Mouse (Mus musculus): ENCODE data around the gene Inhbe. TPM values are rescaled to one million over a fixed set of nuclear protein-coding genes. Genes with fewer than 3 reads are reported as not detected.
A peak's percentile ranks its signal among the peaks of the same experiment; 100 is the strongest.
"Not testable (repeated sequence)": the region's sequence is repeated elsewhere in the genome, so short reads cannot be mapped to it uniquely, and the experiment has no call there.

Inhbe gene
- polyA plus RNA-seq, 1 experiment: 0.27 TPM

- Histone ChIP-seq H3K4me1 (ENCODE audit: control insufficient read depth, insufficient read depth, low read length) (peaks cover 4% of the 10 kb centered on the region; the same call in 1 of the 2 replicates), H3K27ac (ENCODE audit: control insufficient read depth, insufficient read depth, low read depth, low read length, poor library complexity) (peak overlapping the region; percentile 96; the same call in 1 of the 2 replicates), H3K4me3 (replicated peaks; ENCODE audit: control insufficient read depth, low read depth, low read length) (peak overlapping the region; percentile 79)
- peak; percentile 65 for TF ChIP-seq CTCF (IDR thresholded peaks at IDR 0.05; ENCODE audit: control insufficient read depth, insufficient read depth, low read length)
- TF ChIP-seq POLR2A (IDR thresholded peaks at IDR 0.05; ENCODE audit: borderline replicate concordance, control insufficient read depth, low read depth, low read length): no peak
- 1% methylated on average over 7 of the region's 7 CpGs for WGBS
Observed at GRCm38 (mm10) chr10:127324495-127324894, 29.7 kb downstream of the Inhbe start.

GRCm38 (mm10) chr10:127323131-127323855, 30.9 kb downstream of the Inhbe start:
- peak overlapping the region; percentile 96 for H3K27ac ChIP-seq (ENCODE audit: control insufficient read depth, insufficient read depth, low read depth, low read length, poor library complexity)
- H3K4me3 ChIP-seq (replicated peaks; ENCODE audit: control insufficient read depth, low read depth, low read length): peak overlapping the region; percentile 79
- 9% methylated on average over 17 of the region's 17 CpGs for WGBS
- peaks cover 4% of the 10 kb centered on the region; the same call in 1 of the 2 replicates for H3K4me1 ChIP-seq (ENCODE audit: control insufficient read depth, insufficient read depth, low read length)
- TF ChIP-seq CTCF (IDR thresholded peaks at IDR 0.05; ENCODE audit: control insufficient read depth, insufficient read depth, low read length) (no peak), POLR2A (IDR thresholded peaks at IDR 0.05; ENCODE audit: borderline replicate concordance, control insufficient read depth, low read depth, low read length) (no peak)

GRCm38 (mm10) chr10:127322669-127323068, 31.5 kb downstream of the Inhbe start:
- WGBS: 33% methylated on average over 4 of the region's 4 CpGs
- TF ChIP-seq CTCF (IDR thresholded peaks at IDR 0.05; ENCODE audit: control insufficient read depth, insufficient read depth, low read length) (no peak), POLR2A (IDR thresholded peaks at IDR 0.05; ENCODE audit: borderline replicate concordance, control insufficient read depth, low read depth, low read length) (no peak)
- H3K27ac ChIP-seq (ENCODE audit: control insufficient read depth, insufficient read depth, low read depth, low read length, poor library complexity): peak overlapping the region; percentile 96

GRCm38 (mm10) chr10:127322178-127322577, 32.0 kb downstream of the Inhbe start:
- peak overlapping the region; percentile 79 for H3K4me3 ChIP-seq (replicated peaks; ENCODE audit: control insufficient read depth, low read depth, low read length)
- peaks cover 6% of the 10 kb centered on the region; the same call in 1 of the 2 replicates for H3K4me1 ChIP-seq (ENCODE audit: control insufficient read depth, insufficient read depth, low read length)
- no peak for TF ChIP-seq CTCF (IDR thresholded peaks at IDR 0.05; ENCODE audit: control insufficient read depth, insufficient read depth, low read length)
- TF ChIP-seq POLR2A (IDR thresholded peaks at IDR 0.05; ENCODE audit: borderline replicate concordance, control insufficient read depth, low read depth, low read length): no peak
- WGBS: 75% methylated on average over 13 of the region's 13 CpGs
- peak overlapping the region; percentile 96 for H3K27ac ChIP-seq (ENCODE audit: control insufficient read depth, insufficient read depth, low read depth, low read length, poor library complexity)

More at GRCm38 (mm10) chr10:127322669-127323068, 31.5 kb downstream of the Inhbe start:
- Histone ChIP-seq H3K4me1 (ENCODE audit: control insufficient read depth, insufficient read depth, low read length) (peaks cover 6% of the 10 kb centered on the region; the same call in 1 of the 2 replicates), H3K4me3 (replicated peaks; ENCODE audit: control insufficient read depth, low read depth, low read length) (peak overlapping the region; percentile 79)

GRCm38 (mm10) chr10:127321621-127322020, 32.6 kb downstream of the Inhbe start, which contains the start of gene Arhgap9:
Gene Arhgap9 (plus strand): TSS chr10:127321964.
- peaks cover 6% of the 10 kb centered on the region; the same call in 1 of the 2 replicates for H3K4me1 ChIP-seq (ENCODE audit: control insufficient read depth, insufficient read depth, low read length)
- peak within 1 kb of the TSS; percentile 96 for H3K27ac ChIP-seq (ENCODE audit: control insufficient read depth, insufficient read depth, low read depth, low read length, poor library complexity)
- TF ChIP-seq POLR2A (IDR thresholded peaks at IDR 0.05; ENCODE audit: borderline replicate concordance, control insufficient read depth, low read depth, low read length) (no peak), CTCF (IDR thresholded peaks at IDR 0.05; ENCODE audit: control insufficient read depth, insufficient read depth, low read length) (no peak)
- peak within 1 kb of the TSS; percentile 79 for H3K4me3 ChIP-seq (replicated peaks; ENCODE audit: control insufficient read depth, low read depth, low read length)
- 46% methylated on average over 3 of the region's 3 CpGs for WGBS

GRCm38 (mm10) chr10:127319969-127320368, 34.2 kb downstream of the Inhbe start:
- TF ChIP-seq POLR2A (IDR thresholded peaks at IDR 0.05; ENCODE audit: borderline replicate concordance, control insufficient read depth, low read depth, low read length) (no peak), CTCF (IDR thresholded peaks at IDR 0.05; ENCODE audit: control insufficient read depth, insufficient read depth, low read length) (no peak)
- 67% methylated on average over 7 of the region's 7 CpGs for WGBS
- Histone ChIP-seq H3K4me3 (replicated peaks; ENCODE audit: control insufficient read depth, low read depth, low read length) (no peak overlapping the region), H3K27ac (ENCODE audit: control insufficient read depth, insufficient read depth, low read depth, low read length, poor library complexity) (no peak overlapping the region), H3K4me1 (ENCODE audit: control insufficient read depth, insufficient read depth, low read length) (peaks cover 6% of the 10 kb centered on the region; the same call in 1 of the 2 replicates)

GRCm38 (mm10) chr10:127318009-127318408, 36.2 kb downstream of the Inhbe start:
- WGBS: 11% methylated on average over 4 of the region's 4 CpGs
- no peak for TF ChIP-seq CTCF (IDR thresholded peaks at IDR 0.05; ENCODE audit: control insufficient read depth, insufficient read depth, low read length)
- H3K4me3 ChIP-seq (replicated peaks; ENCODE audit: control insufficient read depth, low read depth, low read length): no peak overlapping the region
- peaks cover 6% of the 10 kb centered on the region; the same call in 1 of the 2 replicates for H3K4me1 ChIP-seq (ENCODE audit: control insufficient read depth, insufficient read depth, low read length)
- no peak overlapping the region for H3K27ac ChIP-seq (ENCODE audit: control insufficient read depth, insufficient read depth, low read depth, low read length, poor library complexity)

- H3K4me1 ChIP-seq (ENCODE audit: control insufficient read depth, insufficient read depth, low read length): peaks cover 6% of the 10 kb centered on the region; the same call in 1 of the 2 replicates
- TF ChIP-seq CTCF (IDR thresholded peaks at IDR 0.05; ENCODE audit: control insufficient read depth, insufficient read depth, low read length): no peak
- TF ChIP-seq POLR2A (IDR thresholded peaks at IDR 0.05; ENCODE audit: borderline replicate concordance, control insufficient read depth, low read depth, low read length): no peak
- WGBS: 62% methylated on average over 2 of the region's 2 CpGs
- no peak overlapping the region for H3K27ac ChIP-seq (ENCODE audit: control insufficient read depth, insufficient read depth, low read depth, low read length, poor library complexity)
- no peak overlapping the region for H3K4me3 ChIP-seq (replicated peaks; ENCODE audit: control insufficient read depth, low read depth, low read length)
Observed at GRCm38 (mm10) chr10:127317277-127317676, 36.9 kb downstream of the Inhbe start.

GRCm38 (mm10) chr10:127314950-127315349, 39.3 kb downstream of the Inhbe start:
- H3K4me1 ChIP-seq (ENCODE audit: control insufficient read depth, insufficient read depth, low read length); H3K27ac ChIP-seq (ENCODE audit: control insufficient read depth, insufficient read depth, low read depth, low read length, poor library complexity); H3K4me3 ChIP-seq (replicated peaks; ENCODE audit: control insufficient read depth, low read depth, low read length): not testable (repeated sequence)
- 79% methylated on average over 1 of the region's 1 CpGs for WGBS

- WGBS: 86% methylated on average over 5 of the region's 5 CpGs
- H3K27ac ChIP-seq (ENCODE audit: control insufficient read depth, insufficient read depth, low read depth, low read length, poor library complexity); H3K4me1 ChIP-seq (ENCODE audit: control insufficient read depth, insufficient read depth, low read length); H3K4me3 ChIP-seq (replicated peaks; ENCODE audit: control insufficient read depth, low read depth, low read length): not testable (repeated sequence)
Observed at GRCm38 (mm10) chr10:127313516-127313915, 40.7 kb downstream of the Inhbe start.
